Mouse (Mus musculus) G1E-ER4 (cell line): ENCODE measurements around the gene Pirb. TPM values are rescaled to one million over a fixed set of nuclear protein-coding genes. Genes with fewer than 3 reads are reported as not detected.
A peak's percentile ranks its signal among the peaks of the same experiment; 100 is the strongest.
"Not testable (repeated sequence)": the region's sequence is repeated elsewhere in the genome, so short reads cannot be mapped to it uniquely, and the experiment has no call there.

Experiments
- GATA1 ChIP-seq: IDR thresholded peaks from one replicate; pipeline ENCODE4 v1.8.0; 2012; ENCODE audit warnings: low read length, inconsistent platforms
- polyA plus RNA-seq: library from polyadenylated mRNA; stranded (reverse); fragments of >175 nt; gene quantifications from 2 replicates; pipeline ENCODE4 v1.2.3, GENCODE M21; 2012

Gene Pirb
- polyA plus RNA-seq, result 0.02 and 0.03 TPM in 2 replicates

GRCm38 (mm10) chr7:3720268-3720667 lies at the start of gene Pirb:
Gene Pirb, minus strand, starts transcription at chr7:3720391.
- not testable (repeated sequence) for TF ChIP-seq GATA1

GRCm38 (mm10) chr7:3715249-3715648 lies 4.9 kb downstream of the Pirb start:
- TF ChIP-seq GATA1, result no peak

- no peak for TF ChIP-seq GATA1
These were observed 7.8 kb downstream of the Pirb start for GRCm38 (mm10) chr7:3712264-3712942.

- no peak for TF ChIP-seq GATA1
These were observed 11.2 kb downstream of the Pirb start for GRCm38 (mm10) chr7:3709000-3709399.

- no peak for TF ChIP-seq GATA1
These were observed 12.4 kb downstream of the Pirb start for GRCm38 (mm10) chr7:3707568-3708413.

GRCm38 (mm10) chr7:3707027-3707426 lies 13.2 kb downstream of the Pirb start:
- peak; percentile 98 for TF ChIP-seq GATA1

GRCm38 (mm10) chr7:3706343-3706934 lies 13.8 kb downstream of the Pirb start:
- no peak for TF ChIP-seq GATA1

- no peak for TF ChIP-seq GATA1
These were observed 14.3 kb downstream of the Pirb start for GRCm38 (mm10) chr7:3705911-3706310.

- no peak for TF ChIP-seq GATA1
These were observed 15.7 kb downstream of the Pirb start for GRCm38 (mm10) chr7:3704475-3704874.

GRCm38 (mm10) chr7:3703879-3704441 lies 16.2 kb downstream of the Pirb start, which contains the start of gene Rps9:
Gene Rps9, plus strand, starts transcription at chr7:3703993.
- no peak for TF ChIP-seq GATA1

GRCm38 (mm10) chr7:3703148-3703878 lies 16.9 kb downstream of the Pirb start:
- TF ChIP-seq GATA1, result no peak

- no peak for TF ChIP-seq GATA1
These were observed 21.7 kb downstream of the Pirb start for GRCm38 (mm10) chr7:3698471-3698870.

- TF ChIP-seq GATA1, result no peak
These were observed 25.9 kb downstream of the Pirb start for GRCm38 (mm10) chr7:3694076-3694948.

GRCm38 (mm10) chr7:3693809-3694075 lies 26.4 kb downstream of the Pirb start:
- TF ChIP-seq GATA1, result no peak
